Mouse (Mus musculus): ENCODE measurements around the gene Mylk.

DNA sequence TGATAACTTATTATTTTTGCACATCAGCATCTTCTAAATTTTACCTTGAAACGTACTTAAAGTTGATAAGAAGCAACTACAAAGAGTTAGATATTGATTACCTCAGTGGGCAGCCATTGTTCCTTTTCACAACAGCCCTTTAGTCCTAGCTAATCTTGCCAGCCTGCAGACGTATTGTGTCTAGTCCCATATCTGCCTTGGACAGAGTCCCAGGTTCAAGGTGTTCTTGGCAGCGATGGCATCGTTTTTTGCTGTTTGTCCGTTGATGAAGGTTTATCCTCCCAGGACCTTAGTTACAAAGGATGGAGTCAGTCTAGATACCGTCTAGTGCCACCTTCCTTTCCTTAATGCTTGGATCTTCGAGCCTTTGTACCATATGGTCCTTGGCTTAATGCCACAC is 69.6 kb downstream of the Mylk start:
- TF ChIP-seq CTCF (IDR thresholded peaks at IDR 0.05): no peak
- TF ChIP-seq POLR2A (IDR thresholded peaks at IDR 0.05; ENCODE audit: insufficient read depth, low read depth, low read length): no peak
- no peak for TF ChIP-seq EP300 (IDR thresholded peaks at IDR 0.05; ENCODE audit: insufficient read depth, low read depth, low read length)
